Mouse (Mus musculus) erythroblast, embryonic 14.5 days (primary cell): ENCODE results near the gene Vsig10. TPM values are rescaled to one million over a fixed set of nuclear protein-coding genes. Genes with fewer than 3 reads are reported as not detected.

ENCODE experiments used
- H3K27me3 ChIP-seq: 2 replicates; pipeline ENCODE4 v1.6.1; 2012; ENCODE audit warnings: inconsistent platforms; ENCODE audit not compliant: control insufficient read depth
- H3K36me3 ChIP-seq: 2 replicates; pipeline ENCODE4 v1.6.1; 2012; ENCODE audit warnings: mild to moderate bottlenecking, inconsistent platforms; ENCODE audit not compliant: control insufficient read depth
- H3K4me1 ChIP-seq: 2 replicates; pipeline ENCODE4 v1.6.1; 2012; ENCODE audit warnings: inconsistent platforms; ENCODE audit not compliant: control insufficient read depth
- H3K4me3 ChIP-seq: replicated peaks from 2 replicates; pipeline ENCODE3; 2012; ENCODE audit warnings: moderate library complexity, mild to moderate bottlenecking, inconsistent platforms
- H3K9me3 ChIP-seq: 2 replicates; pipeline ENCODE4 v1.6.1; 2012; ENCODE audit warnings: low read length, inconsistent platforms, mixed read lengths; ENCODE audit not compliant: control insufficient read depth
- GATA1 ChIP-seq: IDR thresholded peaks from 2 replicates; pipeline ENCODE4 v1.6.1; 2012; ENCODE audit warnings: low read length, inconsistent platforms, mixed read lengths
- TAL1 ChIP-seq: IDR thresholded peaks from 3 replicates; pipeline ENCODE4 v1.6.1; 2012; ENCODE audit warnings: low read length, inconsistent platforms, mixed read lengths
- polyA plus RNA-seq: library from polyadenylated mRNA; stranded (reverse); fragments of >175 nt; gene quantifications from 2 replicates; pipeline ENCODE4 v1.2.3, GENCODE M21; 2012

The Vsig10 gene
- polyA plus RNA-seq, 1 experiment = not detected

DNA sequence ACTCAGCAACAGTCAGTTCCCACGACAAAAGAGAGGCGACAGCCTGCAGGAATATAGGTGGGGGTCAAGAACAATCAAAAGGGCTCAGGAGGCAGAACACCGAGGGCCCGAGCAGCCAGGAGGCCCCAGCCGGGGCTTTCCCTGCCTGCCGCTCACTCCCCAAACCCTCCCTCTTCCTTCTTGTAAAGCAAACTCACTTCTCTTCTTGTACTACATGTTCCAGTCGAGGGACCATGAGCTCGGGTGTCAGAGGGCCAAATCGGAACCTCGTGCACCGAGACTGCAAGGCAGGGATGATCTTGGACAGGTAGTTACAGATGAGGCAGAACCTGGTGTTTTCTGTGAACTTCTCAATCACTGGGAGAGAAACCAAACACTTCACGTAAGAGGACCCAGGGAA is 64.3 kb downstream of the Vsig10 start:
- Histone ChIP-seq H3K36me3 (peaks cover 94% of the 10 kb centered on the region), H3K4me3 (no peak overlapping the region), H3K9me3 (no peaks in the 10 kb centered on the region), H3K4me1 (peaks cover 13% of the 10 kb centered on the region), H3K27me3 (no peaks in the 10 kb centered on the region)
- TF ChIP-seq GATA1 (no peak), TAL1 (no peak)

DNA sequence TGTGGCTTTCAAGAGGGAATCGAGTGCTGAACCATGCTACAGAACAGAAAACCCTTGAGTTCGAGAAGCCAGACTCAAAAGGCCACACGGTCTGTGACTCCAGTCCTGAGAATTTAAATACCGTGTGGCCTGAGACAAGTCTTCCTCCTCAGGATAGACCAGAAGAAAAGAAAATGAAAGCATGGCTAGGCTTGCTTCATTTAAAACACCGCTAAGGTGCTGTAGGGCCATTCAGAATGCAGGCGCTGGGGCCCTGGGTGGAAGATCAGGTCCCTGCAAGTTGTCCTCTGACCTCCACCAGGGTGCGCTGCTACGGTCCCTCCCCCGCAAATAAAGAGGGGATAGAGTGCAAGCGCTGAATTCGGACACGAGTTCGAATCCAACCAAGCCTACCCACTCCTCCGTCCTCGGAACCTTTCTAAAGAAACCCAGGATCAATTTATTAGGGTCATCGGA is 69.4 kb downstream of the Vsig10 start:
- peaks cover 13% of the 10 kb centered on the region for H3K9me3 ChIP-seq
- no peak for TF ChIP-seq GATA1
- no peaks in the 10 kb centered on the region for H3K27me3 ChIP-seq
- H3K4me3 ChIP-seq = peak overlapping the region; percentile 76
- H3K4me1 ChIP-seq = peaks cover 26% of the 10 kb centered on the region
- H3K36me3 ChIP-seq = peaks cover 46% of the 10 kb centered on the region

DNA sequence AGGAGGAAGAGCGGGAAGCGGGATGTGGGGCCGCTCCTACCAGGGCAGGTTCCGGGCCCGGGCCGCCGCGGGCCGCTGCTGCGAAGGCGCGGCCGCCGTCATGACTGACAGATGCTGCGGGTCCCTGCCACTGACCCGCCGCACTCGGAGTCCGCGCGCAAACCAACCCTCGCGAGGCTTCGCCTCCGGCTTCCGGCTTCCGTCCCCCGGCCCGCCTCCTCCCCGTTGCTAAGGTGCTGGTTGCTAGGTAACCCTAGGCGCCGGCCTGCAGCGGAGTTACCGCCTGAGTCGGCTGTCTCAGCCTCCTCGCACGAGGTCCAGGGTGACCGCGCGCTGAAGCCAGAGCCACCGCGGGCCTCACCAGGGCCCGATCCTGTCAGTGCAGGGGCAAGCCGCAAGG is 70.0 kb downstream of the Vsig10 start, which contains the start of gene Rfc5:
Gene Rfc5, minus strand, starts transcription at position 171 of the 400 bp plus-strand sequence.
- TF ChIP-seq GATA1 (no peak), TAL1 (no peak)
- Histone ChIP-seq H3K9me3 (peaks cover 16% of the 10 kb centered on the region), H3K27me3 (no peaks in the 10 kb centered on the region), H3K4me1 (peaks cover 26% of the 10 kb centered on the region), H3K36me3 (peaks cover 40% of the 10 kb centered on the region), H3K4me3 (peak within 1 kb of the TSS; percentile 76)

DNA sequence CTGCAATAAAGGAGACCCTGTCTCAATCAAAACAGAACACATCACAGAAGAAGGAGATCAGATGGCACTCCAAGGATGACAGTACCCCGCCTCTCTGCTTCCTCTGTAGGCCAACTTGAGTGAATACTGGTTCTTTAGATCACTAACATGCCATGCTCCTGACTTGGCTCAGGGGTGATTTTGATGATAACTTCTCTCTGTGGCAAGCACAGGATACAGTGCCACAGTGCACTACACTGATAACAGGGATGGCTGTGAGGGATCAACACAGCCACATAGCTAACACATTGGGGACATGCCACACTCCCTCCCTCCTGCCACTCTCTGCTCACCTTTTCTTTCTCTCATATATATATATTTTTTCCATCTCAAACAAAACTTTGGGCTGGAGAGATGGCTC is 72.0 kb downstream of the Vsig10 start:
- peaks cover 20% of the 10 kb centered on the region for H3K36me3 ChIP-seq
- no peaks in the 10 kb centered on the region for H3K27me3 ChIP-seq
- no peak overlapping the region for H3K4me3 ChIP-seq
- TF ChIP-seq GATA1 (no peak), TAL1 (no peak)
- H3K9me3 ChIP-seq = peaks cover 16% of the 10 kb centered on the region
- H3K4me1 ChIP-seq = peaks cover 26% of the 10 kb centered on the region

DNA sequence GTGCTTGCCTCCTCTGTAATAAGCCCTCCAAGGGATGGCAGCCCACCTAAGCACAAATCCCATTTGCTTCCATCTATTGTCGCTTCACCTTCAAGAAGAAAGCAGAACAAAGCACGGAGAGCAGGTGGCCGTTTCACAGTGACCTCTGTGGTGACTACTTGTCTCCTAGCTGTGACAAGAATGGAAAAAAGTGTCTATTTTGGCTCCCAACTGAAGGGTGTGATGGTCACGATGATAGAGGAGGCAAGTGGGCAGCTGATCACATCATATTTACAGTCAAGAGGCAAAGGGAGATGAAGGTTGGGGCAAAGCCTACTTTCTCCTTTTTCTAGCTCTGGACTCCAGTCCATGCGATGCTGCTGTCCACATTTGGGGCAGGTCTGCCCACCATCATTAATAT is 77.0 kb downstream of the Vsig10 start:
- no peak for TF ChIP-seq GATA1
- TF ChIP-seq TAL1 = no peak
- no peaks in the 10 kb centered on the region; the same call in 1 of the 2 replicates for H3K27me3 ChIP-seq
- H3K9me3 ChIP-seq = peaks cover 16% of the 10 kb centered on the region
- no peak overlapping the region for H3K4me3 ChIP-seq
- H3K36me3 ChIP-seq = no peaks in the 10 kb centered on the region
- H3K4me1 ChIP-seq = no peaks in the 10 kb centered on the region

DNA sequence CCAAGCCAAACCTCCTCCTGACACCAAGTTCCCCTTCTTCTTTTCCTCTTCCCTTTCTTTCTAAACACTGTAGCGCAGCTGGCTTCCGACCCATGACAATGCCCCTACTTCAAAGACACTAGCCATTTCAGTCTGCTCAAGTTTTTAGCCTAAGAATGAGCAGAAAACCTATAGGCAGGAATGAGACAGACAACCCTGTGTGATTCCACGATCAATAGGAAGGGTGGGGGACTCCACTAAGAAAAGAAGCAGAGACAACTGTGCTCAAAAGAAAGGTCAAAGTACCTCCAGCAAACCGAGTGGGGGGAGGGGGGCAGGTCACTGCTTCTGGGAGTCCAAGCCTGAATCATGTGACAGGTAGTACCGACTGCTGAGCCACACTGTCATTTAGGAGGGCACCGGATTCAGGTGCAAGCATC is 77.7 kb downstream of the Vsig10 start:
- no peaks in the 10 kb centered on the region; the same call in 1 of the 2 replicates for H3K27me3 ChIP-seq
- no peak for TF ChIP-seq TAL1
- no peak for TF ChIP-seq GATA1

DNA sequence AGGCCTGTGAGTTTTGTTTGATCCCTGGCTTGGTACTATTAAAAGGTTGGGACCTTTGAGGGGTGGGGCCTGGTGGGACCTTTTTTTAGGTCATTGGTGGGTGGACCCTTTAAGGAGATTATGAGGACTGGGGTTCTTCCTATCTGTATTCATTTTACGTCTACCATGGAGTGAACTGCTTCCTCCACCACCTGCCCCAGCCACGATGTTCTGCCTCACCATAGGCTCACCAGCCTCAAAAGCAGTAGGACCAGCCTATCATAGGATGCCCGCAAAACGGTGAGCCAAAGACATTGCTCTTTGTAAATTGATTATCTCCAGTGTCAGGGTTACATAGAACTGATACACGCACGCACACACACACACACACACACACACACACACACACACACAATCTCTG is 78.5 kb downstream of the Vsig10 start:
- no peaks in the 10 kb centered on the region for H3K4me1 ChIP-seq
- H3K27me3 ChIP-seq = no peaks in the 10 kb centered on the region; the same call in 1 of the 2 replicates
- TF ChIP-seq GATA1 = no peak
- no peak for TF ChIP-seq TAL1
- H3K36me3 ChIP-seq = no peaks in the 10 kb centered on the region
- H3K9me3 ChIP-seq = peaks cover 13% of the 10 kb centered on the region
- H3K4me3 ChIP-seq = no peak overlapping the region

More for the DNA sequence above, 77.7 kb downstream of the Vsig10 start:
- H3K4me3 ChIP-seq = no peak overlapping the region
- H3K9me3 ChIP-seq = peaks cover 16% of the 10 kb centered on the region
- no peaks in the 10 kb centered on the region for H3K36me3 ChIP-seq
- no peaks in the 10 kb centered on the region for H3K4me1 ChIP-seq

DNA sequence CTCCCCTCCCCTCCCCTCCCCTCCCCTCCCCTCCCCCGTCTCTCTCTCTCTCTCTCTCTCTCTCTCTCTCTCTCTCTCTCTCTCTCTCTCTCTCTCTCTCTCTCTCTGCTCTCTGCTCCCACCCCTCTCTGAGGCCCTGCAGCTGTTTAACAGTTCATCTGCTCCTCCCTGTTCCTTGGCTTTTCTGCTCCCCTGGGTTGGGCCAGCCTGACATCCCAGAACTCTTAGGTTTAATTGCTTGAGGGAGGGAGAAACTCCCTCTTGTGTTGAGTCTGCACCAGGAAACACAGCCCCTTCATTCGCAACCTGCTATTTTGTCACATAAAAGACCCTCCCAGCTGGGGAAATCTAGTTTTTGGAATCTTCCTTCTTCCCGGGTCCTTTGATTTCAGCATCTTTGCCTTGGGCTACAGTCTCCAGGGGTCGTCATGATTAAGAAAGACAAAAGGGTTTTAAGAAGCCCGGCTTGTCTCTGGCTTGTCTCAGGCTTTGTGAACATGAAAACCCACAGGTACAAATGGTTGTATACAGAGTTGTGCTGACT is 79.2 kb downstream of the Vsig10 start:
- H3K4me1 ChIP-seq = no peaks in the 10 kb centered on the region
- no peak overlapping the region for H3K4me3 ChIP-seq
- TF ChIP-seq GATA1 = no peak
- TF ChIP-seq TAL1 = no peak
- peaks cover 6% of the 10 kb centered on the region for H3K9me3 ChIP-seq
- H3K36me3 ChIP-seq = no peaks in the 10 kb centered on the region
- no peaks in the 10 kb centered on the region; the same call in 1 of the 2 replicates for H3K27me3 ChIP-seq

DNA sequence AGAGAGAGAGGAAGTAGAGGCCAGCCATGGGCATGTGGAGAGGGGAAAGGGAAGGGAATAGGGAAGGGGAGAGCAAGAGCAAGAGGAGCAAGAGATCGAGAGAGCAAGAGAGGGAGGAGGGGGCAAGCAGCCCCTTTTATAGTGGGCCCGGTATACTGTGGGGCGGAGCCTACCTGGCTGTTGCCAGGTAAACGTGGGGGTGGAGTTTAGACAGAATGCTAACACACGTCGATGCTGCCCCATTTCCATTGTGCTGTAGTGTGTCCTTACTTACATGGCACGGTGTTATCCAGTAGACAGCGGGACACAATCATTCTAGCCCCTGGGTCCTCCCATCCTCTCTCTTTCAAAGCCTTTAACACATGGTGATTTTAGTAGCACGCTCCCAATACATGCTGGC is 80.4 kb downstream of the Vsig10 start:
- no peaks in the 10 kb centered on the region; the same call in 1 of the 2 replicates for H3K27me3 ChIP-seq
- H3K4me1 ChIP-seq = no peaks in the 10 kb centered on the region
- no peak for TF ChIP-seq TAL1
- TF ChIP-seq GATA1 = no peak
- no peaks in the 10 kb centered on the region for H3K36me3 ChIP-seq
- no peak overlapping the region for H3K4me3 ChIP-seq
- no peaks in the 10 kb centered on the region for H3K9me3 ChIP-seq

DNA sequence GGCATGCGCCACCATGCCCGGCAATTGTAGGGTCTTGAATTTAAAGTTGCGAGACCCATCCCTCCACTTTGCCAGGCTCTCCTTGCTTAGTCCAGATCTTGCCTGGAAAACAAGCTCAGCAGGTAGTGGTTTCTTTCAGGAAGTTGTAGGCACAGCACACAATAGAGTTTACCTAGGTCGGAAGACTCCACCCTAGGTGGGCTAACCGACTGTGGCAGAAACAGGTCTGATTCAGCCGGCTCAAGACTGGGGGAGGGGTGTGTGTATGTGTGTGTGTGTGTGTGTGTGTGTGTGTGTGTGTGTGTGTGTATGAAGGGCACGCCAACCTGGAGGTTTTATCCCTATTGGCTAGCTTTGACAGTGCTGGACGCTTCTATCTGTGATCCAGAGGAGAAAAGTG is 84.7 kb downstream of the Vsig10 start:
- H3K9me3 ChIP-seq = no peaks in the 10 kb centered on the region
- H3K27me3 ChIP-seq = no peaks in the 10 kb centered on the region; the same call in 1 of the 2 replicates
- no peak overlapping the region for H3K4me3 ChIP-seq
- no peaks in the 10 kb centered on the region for H3K4me1 ChIP-seq
- TF ChIP-seq TAL1 (no peak), GATA1 (no peak)
- no peaks in the 10 kb centered on the region for H3K36me3 ChIP-seq

Other genes with a start within 250 kb of the Vsig10 start
- gene Suds3, start 203.0 kb upstream of the Vsig10 start, polyA plus RNA-seq = 8.0 and 8.8 TPM in 2 replicates
- gene Taok3, start 199.0 kb upstream of the Vsig10 start, polyA plus RNA-seq = 5.1 and 5.4 TPM in 2 replicates
- 28.3 and 38.5 TPM in 2 replicates for gene Pebp1, start 31.5 kb upstream of the Vsig10 start, polyA plus RNA-seq
- gene Wsb2, start 38.2 kb downstream of the Vsig10 start, polyA plus RNA-seq = 0.45 and 0.53 TPM in 2 replicates
- gene Rfc5, start 70.0 kb downstream of the Vsig10 start, polyA plus RNA-seq = 5.0 and 5.2 TPM in 2 replicates
- gene Ksr2, start 94.9 kb downstream of the Vsig10 start, polyA plus RNA-seq = under 0.01 TPM in 1 of 2 replicates, not detected in the other